Mouse (Mus musculus) bone marrow, adult 2 months (tissue): Measurements from ENCODE around the gene Rabgap1l.

ENCODE experiments used
- CTCF ChIP-seq: fragments of 200-500 bp; IDR thresholded peaks from 2 replicates; pipeline ENCODE4 v1.5.1; 2011; ENCODE audit warnings: low read length, control low read depth; ENCODE audit not compliant: control insufficient read depth, insufficient read depth
- POLR2A ChIP-seq: fragments of 200-500 bp; IDR thresholded peaks from 2 replicates; pipeline ENCODE4 v1.6.1; 2011; ENCODE audit warnings: low read depth, mild to moderate bottlenecking, control low read depth, low read length, borderline replicate concordance; ENCODE audit not compliant: control insufficient read depth

DNA sequence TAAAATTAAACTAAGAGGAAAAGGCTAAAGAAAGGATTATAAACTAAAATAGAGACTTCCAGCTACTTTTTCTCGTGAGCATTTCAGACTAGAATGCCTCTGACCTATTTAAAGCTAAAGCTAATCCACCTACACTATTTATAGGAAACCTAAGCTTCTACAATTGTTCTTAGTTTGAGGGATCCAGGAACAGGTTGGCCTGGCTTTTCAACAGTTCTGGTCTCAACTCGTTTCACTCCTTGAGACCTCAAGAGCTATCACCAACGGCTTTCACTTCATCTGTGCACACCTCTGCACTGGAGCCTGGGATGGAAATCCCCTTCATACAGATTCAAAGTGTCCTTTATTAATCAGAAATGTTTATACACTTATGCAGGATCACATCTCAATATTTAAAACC is 271.1 kb downstream of the Rabgap1l start:
- TF ChIP-seq CTCF (no peak), POLR2A (no peak)
